Mouse (Mus musculus): ENCODE results near the gene Ccdc151.
A peak's percentile ranks its signal among the peaks of the same experiment; 100 is the strongest.

Gene Ccdc151

DNA sequence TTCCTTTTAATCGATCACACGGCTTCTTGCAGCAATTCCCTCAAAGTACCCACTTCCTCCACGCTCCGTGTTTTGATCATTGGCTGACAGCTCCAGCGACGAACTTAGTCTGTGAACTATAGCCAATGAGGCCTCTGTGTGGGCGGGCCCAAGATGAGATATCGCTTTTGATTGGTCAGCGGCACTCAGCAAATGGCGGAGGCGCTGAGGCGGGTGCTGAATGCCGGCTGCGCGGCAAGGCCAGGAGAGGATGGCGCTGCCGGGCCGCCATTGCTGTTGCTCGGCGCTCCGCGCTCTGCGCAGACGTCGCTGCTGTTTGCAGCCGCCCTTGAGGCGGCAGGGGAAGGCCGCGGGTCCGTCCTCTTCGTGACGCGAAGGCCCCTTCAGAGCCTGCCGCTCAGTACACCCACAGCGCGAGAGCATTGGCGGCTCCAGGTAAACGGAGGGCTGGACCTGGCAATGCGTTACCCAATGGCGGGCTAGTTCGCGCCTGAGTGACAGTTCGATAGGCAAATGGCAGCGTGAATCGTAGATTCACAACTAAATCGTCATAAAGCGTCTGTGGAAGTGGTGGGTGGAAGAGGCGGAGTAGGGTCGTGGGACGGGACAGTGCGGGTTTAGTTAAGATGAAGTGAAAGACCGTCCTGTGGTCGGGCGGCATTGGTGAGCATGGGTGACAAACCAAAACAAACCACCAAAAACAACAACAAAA lies 46.7 kb downstream of the Ccdc151 start, which contains the start of gene Swsap1:
Gene Swsap1, plus strand, starts transcription at position 186 of the 712 bp plus-strand sequence.
- peak; percentile 98 to 100 for DNase-seq

DNA sequence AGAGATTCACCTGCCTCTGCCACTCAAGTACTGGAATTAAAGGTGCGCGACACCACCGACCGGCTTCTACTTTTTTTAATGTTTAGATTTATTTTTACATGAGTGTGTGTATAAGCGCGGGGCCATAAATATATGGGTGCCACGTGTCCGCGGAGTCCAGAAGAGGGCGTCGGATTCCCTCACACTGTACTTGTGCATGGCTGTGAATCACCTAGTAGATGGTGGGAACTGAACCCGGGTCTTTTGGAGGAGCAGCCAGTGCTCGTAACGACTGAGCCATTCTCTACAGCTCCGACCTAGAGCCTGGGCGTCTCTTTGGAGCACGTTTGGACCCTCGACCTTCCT lies 47.2 kb downstream of the Ccdc151 start:
- peak in 1 of 2 experiments; percentile 80 for DNase-seq

DNA sequence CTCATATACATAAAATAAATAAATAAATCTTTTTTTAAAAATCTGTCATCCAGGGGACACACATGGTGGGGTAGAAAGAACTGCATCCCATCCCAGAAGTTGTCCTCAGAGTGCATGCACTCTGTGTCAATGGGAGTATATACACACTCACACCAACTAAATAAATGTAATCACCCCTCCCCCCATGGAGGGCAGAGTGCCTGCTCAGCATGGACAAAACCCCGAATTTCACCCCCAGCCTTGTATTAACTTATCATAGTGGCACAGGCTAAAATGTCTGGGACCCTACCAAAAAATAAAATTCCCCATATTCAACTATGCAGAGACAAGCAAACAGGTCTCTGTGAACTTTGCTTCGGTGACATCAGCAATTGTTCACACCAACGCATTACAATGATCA lies 47.8 kb downstream of the Ccdc151 start:
- DNase-seq: no peak

- no peak for DNase-seq
Observed at GRCm38 (mm10) chr9:21953600-21953999, 48.8 kb downstream of the Ccdc151 start.

GRCm38 (mm10) chr9:21951977-21952376 lies 50.5 kb downstream of the Ccdc151 start:
- peak in 1 of 2 experiments; percentile 50 for DNase-seq

DNA sequence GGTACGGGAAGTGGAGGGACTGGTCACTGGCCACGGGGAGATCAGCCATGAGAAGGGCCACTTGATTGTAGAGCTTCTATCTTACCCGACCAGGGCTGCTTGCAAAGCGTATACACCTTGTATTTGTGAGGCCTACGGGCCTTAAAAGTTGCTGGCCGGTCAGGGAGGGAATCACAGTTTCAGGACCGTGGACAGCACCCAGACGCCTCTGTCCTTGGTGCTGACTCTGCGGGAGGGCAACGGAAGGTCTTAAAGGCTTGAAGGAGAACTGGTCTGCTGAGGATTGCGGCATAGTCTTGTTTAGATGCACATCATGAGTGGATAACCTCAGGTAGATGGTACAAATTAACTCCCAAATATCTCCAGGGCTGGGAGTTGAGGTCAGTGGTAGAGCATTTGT lies 52.1 kb downstream of the Ccdc151 start:
- no peak for DNase-seq

DNA sequence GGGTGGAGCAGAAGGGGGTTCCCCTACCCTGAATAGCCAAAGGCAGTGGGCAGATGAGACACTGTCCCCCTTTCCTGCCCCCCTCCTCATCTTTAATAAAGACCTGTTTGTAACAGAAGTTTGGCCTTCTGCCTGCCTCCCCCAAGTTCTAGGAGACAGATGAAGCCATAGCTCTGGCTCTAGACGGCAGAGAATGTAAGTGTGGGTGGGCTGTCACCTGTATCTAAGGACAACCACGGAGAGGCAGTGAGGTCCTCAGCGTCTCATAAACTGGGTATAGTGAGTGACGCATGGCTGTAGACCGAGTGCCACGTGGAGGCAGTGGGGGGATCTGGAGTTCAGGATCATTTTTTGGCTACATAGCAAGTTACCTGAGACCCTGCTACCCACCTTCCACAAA lies 53.6 kb downstream of the Ccdc151 start:
- DNase-seq: no peak

GRCm38 (mm10) chr9:21948146-21948545 lies 54.3 kb downstream of the Ccdc151 start:
- DNase-seq: no peak

GRCm38 (mm10) chr9:21947540-21948130 lies 54.8 kb downstream of the Ccdc151 start:
- no peak for DNase-seq

DNA sequence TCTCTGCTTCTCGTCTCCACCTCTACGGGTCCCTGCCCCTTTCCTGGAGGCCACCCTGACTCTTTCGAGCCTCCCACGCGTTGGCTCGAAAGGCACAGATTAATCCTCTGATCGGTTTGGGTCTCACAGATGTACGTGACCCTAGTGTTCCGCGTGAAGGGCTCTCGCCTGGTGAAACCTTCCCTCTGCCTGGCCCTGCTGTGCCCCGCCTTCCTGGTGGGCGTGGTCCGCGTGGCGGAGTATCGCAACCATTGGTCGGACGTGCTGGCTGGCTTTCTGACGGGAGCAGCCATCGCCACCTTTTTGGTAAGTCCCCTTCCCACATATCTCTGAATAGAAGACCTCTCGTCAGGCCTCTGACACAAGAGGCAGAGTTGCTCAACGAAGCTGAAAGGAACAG lies 58.2 kb downstream of the Ccdc151 start:
- peak in 1 of 2 experiments; percentile 51 for DNase-seq

DNA sequence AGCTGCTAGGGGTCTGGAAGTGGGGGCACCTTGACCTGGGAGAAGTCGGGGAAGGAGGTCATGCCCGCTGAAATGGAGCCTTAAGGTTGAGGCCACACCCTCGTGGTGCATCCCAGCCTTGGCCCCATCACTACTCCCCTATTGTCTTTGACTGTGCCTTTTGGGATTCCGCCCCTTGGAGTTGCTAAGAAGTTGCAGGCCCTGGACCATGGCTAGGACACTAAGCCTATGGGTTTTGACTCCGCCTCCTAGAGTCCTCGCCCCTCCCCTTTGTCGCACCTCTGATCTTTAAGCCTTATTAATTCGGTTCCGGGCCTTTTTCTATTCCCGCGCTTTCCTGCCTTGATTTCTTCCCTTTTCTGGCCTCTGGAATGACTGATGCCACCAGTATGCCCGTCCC lies 58.8 kb downstream of the Ccdc151 start:
- DNase-seq: no peak

GRCm38 (mm10) chr9:21943046-21943445 lies 59.4 kb downstream of the Ccdc151 start:
- DNase-seq: no peak

Measured in cerebellum, postnatal 25 days (tissue).